Mouse (Mus musculus): ENCODE data around the gene Shd. TPM values are rescaled to one million over a fixed set of nuclear protein-coding genes. Genes with fewer than 3 reads are reported as not detected.

The Shd gene
- polyA plus RNA-seq, 1 experiment, result 22.4 TPM

DNA sequence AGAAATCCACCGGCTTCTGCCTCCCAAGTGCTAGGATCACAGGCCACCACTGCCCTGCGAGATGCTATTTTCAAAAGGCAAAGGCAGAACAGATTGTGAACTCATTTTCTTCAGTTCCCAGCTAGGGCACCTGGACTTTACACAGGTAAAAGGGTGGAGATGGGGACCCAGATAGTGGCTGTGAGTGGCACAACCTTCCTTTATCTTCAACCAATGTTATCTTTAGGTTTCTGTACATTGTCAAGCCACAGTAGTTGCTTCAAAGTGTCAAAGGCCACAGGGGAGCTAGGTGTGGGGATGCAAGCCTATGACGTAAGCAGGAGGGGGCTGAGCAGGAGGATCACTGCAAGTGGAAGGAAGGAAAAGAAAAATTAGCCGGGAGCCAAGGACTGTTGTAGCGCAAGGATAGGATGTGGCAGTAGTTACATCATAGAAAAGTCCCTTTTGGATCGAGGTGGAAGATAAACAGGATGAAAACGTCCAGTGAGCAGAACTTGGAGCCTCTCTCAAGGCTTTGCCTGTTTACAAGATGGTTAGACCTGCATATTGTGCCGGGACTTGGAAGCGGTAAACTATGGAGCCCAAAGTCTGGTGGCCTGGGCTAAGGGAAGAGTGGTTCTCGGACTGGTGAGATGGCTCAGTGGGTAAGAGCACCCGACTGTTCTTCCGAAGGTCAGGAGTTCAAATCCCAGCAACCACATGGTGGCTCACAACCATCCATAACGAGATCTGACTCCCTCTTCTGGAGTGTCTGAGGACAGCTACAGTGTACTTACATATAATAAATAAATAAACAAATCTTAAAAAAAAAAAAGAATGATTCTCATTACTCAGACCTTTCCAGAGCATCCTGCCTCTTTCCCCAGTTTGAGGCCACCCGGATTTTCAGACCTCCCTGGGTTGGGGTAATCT lies 37.4 kb downstream of the Shd start:
- Histone ChIP-seq H3K4me1 (ENCODE audit: control insufficient read depth, insufficient read depth, low read length) (peaks cover 3% of the 10 kb centered on the region; the same call in 1 of the 2 replicates), H3K27ac (ENCODE audit: insufficient read depth, low read depth, low read length) (peak overlapping the region; percentile 48), H3K27me3 (replicated peaks; ENCODE audit: control insufficient read depth, insufficient read depth, low read length) (no peaks in the 10 kb centered on the region), H3K36me3 (ENCODE audit: control insufficient read depth, insufficient read depth, low read length) (no peaks in the 10 kb centered on the region), H3K4me3 (ENCODE audit: insufficient read depth, low read depth, low read length) (no peak overlapping the region; the same call in 1 of the 2 replicates)
- no peak for DNase-seq
- TF ChIP-seq CTCF (conservative IDR thresholded peaks at IDR 0.05; ENCODE audit: insufficient read depth, insufficient read length, low read depth, low read length) (no peak), POLR2A (IDR thresholded peaks at IDR 0.05; ENCODE audit: low read depth, low read length) (no peak)
- WGBS, result 28% methylated on average over 14 of the region's 14 CpGs

DNA sequence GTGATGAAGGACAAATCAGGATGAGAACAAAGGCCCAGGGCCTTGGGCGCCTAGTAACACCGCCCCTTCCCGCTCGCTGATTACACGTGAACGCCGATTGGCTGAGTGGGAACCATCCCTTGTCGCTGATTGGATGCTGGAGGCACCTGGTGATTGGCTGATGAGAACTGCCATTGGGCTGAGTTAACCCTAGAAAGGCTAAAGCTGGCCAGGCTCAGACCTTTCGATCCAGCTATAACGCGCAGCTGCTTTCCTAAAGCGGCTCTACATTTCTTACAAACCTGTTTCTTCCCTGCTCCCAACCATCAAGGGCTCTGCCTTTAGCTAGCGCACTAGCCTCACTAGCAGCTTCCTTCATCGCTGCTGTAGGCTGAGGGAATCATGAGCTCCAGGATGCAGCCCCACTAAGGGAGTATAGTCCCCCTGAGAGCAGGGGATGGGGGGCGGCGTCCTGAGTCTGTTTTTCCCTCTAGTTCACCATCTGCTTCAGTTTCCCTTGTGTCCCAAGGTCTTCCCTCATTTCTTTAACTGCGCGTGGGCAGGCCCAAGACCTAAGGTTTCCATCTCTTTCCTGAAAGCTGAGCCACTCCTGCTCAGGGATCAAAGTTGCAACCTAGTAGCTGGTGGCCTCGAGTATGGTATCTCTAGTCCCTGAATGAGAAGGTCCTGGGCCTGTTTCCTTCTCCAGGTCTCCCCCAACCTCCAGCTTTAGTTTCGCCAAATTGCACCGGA lies 38.3 kb downstream of the Shd start:
- under 1% methylated on average over 21 of the region's 21 CpGs for WGBS

DNA sequence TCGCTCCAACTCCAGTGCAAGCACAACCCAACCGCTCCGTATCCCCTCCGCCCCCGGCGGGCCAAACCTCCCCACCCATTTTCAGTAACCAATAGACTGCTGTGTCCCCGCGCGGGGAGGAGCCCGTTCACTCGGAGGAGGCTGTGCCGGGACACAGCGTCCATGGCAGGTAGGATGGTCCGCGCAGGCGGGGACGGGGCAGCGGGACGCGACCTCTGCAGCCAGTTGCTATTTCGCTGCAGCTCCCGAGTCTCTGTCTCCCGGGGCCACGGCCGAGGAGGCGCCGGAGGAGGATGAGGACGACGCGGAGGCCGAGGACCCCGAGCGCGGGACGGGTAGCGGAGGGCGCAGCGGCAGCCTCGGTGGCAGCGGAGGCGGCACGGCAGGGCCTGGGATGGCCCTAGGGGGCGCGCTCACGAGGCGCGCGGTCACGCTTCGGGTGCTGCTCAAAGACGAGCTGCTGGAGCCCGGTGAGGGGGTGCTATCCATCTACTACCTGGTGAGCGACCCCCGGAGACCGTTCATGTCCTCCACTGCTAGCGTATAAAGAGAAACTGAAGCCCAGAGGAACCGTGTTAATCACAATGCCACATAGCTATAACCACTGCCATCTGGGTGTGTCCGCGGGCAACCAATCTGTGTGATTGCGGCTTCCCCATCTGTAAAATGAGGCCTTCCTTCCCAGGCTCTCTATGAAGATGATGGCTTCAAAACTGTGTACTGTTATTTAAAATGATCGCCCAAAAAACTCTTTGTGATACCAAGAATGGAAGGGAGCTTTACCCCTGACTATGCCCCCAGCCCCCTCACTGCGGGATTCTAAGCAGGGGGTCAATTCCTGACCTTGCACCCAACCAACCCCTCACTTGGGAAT lies 39.1 kb downstream of the Shd start:
- WGBS, result 1% methylated on average over 62 of the region's 62 CpGs
- DNase-seq, result peak; percentile 97
- Histone ChIP-seq H3K27me3 (replicated peaks; ENCODE audit: control insufficient read depth, insufficient read depth, low read length) (no peaks in the 10 kb centered on the region), H3K4me3 (ENCODE audit: insufficient read depth, low read depth, low read length) (peak overlapping the region; percentile 83), H3K36me3 (ENCODE audit: control insufficient read depth, insufficient read depth, low read length) (no peaks in the 10 kb centered on the region), H3K4me1 (ENCODE audit: control insufficient read depth, insufficient read depth, low read length) (peaks cover 3% of the 10 kb centered on the region; the same call in 1 of the 2 replicates), H3K27ac (ENCODE audit: insufficient read depth, low read depth, low read length) (peak overlapping the region; percentile 76)
- TF ChIP-seq CTCF (conservative IDR thresholded peaks at IDR 0.05; ENCODE audit: insufficient read depth, insufficient read length, low read depth, low read length) (peak; percentile 38), POLR2A (IDR thresholded peaks at IDR 0.05; ENCODE audit: low read depth, low read length) (peak; percentile 64)

More for the DNA sequence above, 38.3 kb downstream of the Shd start:
- TF ChIP-seq CTCF (conservative IDR thresholded peaks at IDR 0.05; ENCODE audit: insufficient read depth, insufficient read length, low read depth, low read length) (no peak), POLR2A (IDR thresholded peaks at IDR 0.05; ENCODE audit: low read depth, low read length) (no peak)
- H3K27me3 ChIP-seq (replicated peaks; ENCODE audit: control insufficient read depth, insufficient read depth, low read length), result no peaks in the 10 kb centered on the region
- no peaks in the 10 kb centered on the region for H3K36me3 ChIP-seq (ENCODE audit: control insufficient read depth, insufficient read depth, low read length)
- H3K4me1 ChIP-seq (ENCODE audit: control insufficient read depth, insufficient read depth, low read length), result peaks cover 3% of the 10 kb centered on the region; the same call in 1 of the 2 replicates
- peak; percentile 98 for DNase-seq
- H3K4me3 ChIP-seq (ENCODE audit: insufficient read depth, low read depth, low read length), result peak overlapping the region; percentile 83
- H3K27ac ChIP-seq (ENCODE audit: insufficient read depth, low read depth, low read length), result peak overlapping the region; percentile 76

DNA sequence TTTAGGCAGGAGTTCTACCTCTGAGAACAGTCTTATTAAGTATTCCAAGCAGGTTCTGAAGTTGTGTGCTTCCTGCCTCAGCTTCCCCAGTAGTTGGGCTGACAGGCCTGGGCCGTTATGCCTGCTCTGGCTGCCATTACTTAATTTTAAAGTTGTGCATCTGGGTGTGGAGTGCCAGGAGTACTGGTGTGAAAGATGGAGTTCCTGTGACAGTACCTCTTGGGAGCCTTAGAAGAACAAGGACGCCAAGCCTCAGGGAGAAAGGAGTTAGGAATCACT lies 39.6 kb downstream of the Shd start:
- DNase-seq, result no peak
- no peak overlapping the region for H3K27ac ChIP-seq (ENCODE audit: insufficient read depth, low read depth, low read length)
- WGBS, result 47% methylated on average over 2 of the region's 2 CpGs
- H3K4me1 ChIP-seq (ENCODE audit: control insufficient read depth, insufficient read depth, low read length), result peaks cover 3% of the 10 kb centered on the region; the same call in 1 of the 2 replicates
- TF ChIP-seq POLR2A (IDR thresholded peaks at IDR 0.05; ENCODE audit: low read depth, low read length) (no peak), CTCF (conservative IDR thresholded peaks at IDR 0.05; ENCODE audit: insufficient read depth, insufficient read length, low read depth, low read length) (no peak)
- peak overlapping the region; percentile 83 for H3K4me3 ChIP-seq (ENCODE audit: insufficient read depth, low read depth, low read length)
- H3K27me3 ChIP-seq (replicated peaks; ENCODE audit: control insufficient read depth, insufficient read depth, low read length), result no peaks in the 10 kb centered on the region
- no peaks in the 10 kb centered on the region for H3K36me3 ChIP-seq (ENCODE audit: control insufficient read depth, insufficient read depth, low read length)

DNA sequence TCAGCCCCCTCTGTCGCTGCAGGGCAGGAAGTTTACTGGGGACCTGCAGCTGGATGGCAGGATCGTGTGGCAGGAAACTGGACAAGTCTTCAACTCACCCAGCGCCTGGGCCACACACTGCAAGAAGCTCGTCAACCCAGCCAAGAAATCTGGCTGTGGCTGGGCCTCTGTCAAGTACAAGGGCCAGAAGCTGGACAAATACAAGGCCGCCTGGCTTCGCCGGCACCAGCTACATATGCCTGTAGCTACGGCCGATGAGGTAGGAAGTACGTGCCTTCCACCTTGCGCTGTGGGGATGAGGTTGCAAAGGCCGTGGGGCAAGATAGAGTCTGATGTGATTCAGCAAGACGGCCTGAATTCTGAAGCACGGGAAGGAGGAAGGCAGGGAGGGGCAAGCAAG lies 40.0 kb downstream of the Shd start:
- 67% methylated on average over 14 of the region's 14 CpGs for WGBS
- Histone ChIP-seq H3K4me1 (ENCODE audit: control insufficient read depth, insufficient read depth, low read length) (peaks cover 3% of the 10 kb centered on the region; the same call in 1 of the 2 replicates), H3K27me3 (replicated peaks; ENCODE audit: control insufficient read depth, insufficient read depth, low read length) (no peaks in the 10 kb centered on the region), H3K4me3 (ENCODE audit: insufficient read depth, low read depth, low read length) (no peak overlapping the region), H3K36me3 (ENCODE audit: control insufficient read depth, insufficient read depth, low read length) (no peaks in the 10 kb centered on the region), H3K27ac (ENCODE audit: insufficient read depth, low read depth, low read length) (no peak overlapping the region)
- TF ChIP-seq CTCF (conservative IDR thresholded peaks at IDR 0.05; ENCODE audit: insufficient read depth, insufficient read length, low read depth, low read length), result no peak
- no peak for TF ChIP-seq POLR2A (IDR thresholded peaks at IDR 0.05; ENCODE audit: low read depth, low read length)
- DNase-seq, result no peak

DNA sequence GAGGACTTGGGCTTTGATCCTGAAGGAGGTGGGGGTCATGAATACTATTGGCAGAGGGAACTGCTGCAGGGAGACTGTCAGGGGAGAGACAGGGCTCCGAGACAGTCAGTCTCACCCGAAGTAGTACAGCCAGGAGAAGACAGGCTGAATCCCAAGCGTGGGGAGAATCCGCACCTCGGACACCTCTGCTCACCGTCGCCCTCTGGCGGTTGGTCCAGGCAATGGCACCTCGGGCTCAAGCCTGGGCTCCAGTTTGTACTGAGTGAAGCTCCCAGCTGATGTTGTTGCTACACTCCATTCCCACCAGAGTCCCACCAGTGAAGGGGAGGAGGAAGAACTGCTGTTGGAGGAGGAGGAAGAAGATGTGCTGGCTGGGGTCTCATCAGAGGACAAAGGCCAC lies 40.4 kb downstream of the Shd start:
- Histone ChIP-seq H3K4me3 (ENCODE audit: insufficient read depth, low read depth, low read length) (no peak overlapping the region), H3K27me3 (replicated peaks; ENCODE audit: control insufficient read depth, insufficient read depth, low read length) (no peaks in the 10 kb centered on the region), H3K36me3 (ENCODE audit: control insufficient read depth, insufficient read depth, low read length) (no peaks in the 10 kb centered on the region), H3K27ac (ENCODE audit: insufficient read depth, low read depth, low read length) (no peak overlapping the region), H3K4me1 (ENCODE audit: control insufficient read depth, insufficient read depth, low read length) (peaks cover 3% of the 10 kb centered on the region; the same call in 1 of the 2 replicates)
- DNase-seq, result peak; percentile 78
- no peak for TF ChIP-seq POLR2A (IDR thresholded peaks at IDR 0.05; ENCODE audit: low read depth, low read length)
- TF ChIP-seq CTCF (conservative IDR thresholded peaks at IDR 0.05; ENCODE audit: insufficient read depth, insufficient read length, low read depth, low read length), result peak; percentile 96
- 5% methylated on average over 9 of the region's 9 CpGs for WGBS

Measured in kidney, adult 2 months (tissue).